Mouse (Mus musculus): ENCODE results near the gene Vmn1r18. TPM values are rescaled to one million over a fixed set of nuclear protein-coding genes. Genes with fewer than 3 reads are reported as not detected.
"Not testable (repeated sequence)": the region's sequence is repeated elsewhere in the genome, so short reads cannot be mapped to it uniquely, and the experiment has no call there.

The Vmn1r18 gene
- polyA plus RNA-seq (2012; rRNA removed) (not detected in 2 replicates), polyA plus RNA-seq (2014; fragmentation: Nextera tagmentation; extraction: Ambion mirVana) (not detected in 2 replicates)

DNA sequence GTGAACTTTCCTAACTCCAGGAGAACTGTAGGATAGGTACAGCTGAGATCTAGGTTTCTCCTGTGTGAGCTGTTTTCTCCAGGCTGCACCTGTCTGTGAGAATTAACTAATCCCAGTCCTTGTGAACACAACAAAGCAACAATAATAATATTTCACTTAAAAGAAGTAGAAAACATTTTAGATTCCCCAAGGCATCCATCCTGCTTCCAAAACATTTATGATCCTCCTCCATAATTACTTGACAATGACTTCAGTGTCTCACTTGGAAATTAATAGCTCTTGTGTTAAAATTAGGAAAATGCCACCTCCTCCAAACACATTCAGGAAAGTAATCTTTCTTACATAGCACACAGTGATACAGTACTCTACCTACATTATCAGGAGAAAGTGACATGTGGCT, at the start of gene Vmn1r18:
Gene Vmn1r18, minus strand, starts transcription at position 101 of the 400 bp plus-strand sequence.
- Histone ChIP-seq H3K9ac (replicated peaks) (no peak within 1 kb of the TSS), H3K36me3 (replicated peaks; ENCODE audit: control insufficient read depth, insufficient read depth, low read depth) (no peaks in the 10 kb centered on the region), H3K4me1 (replicated peaks; ENCODE audit: control insufficient read depth in 2 of 2, insufficient read depth in 2 of 2, low read length in 1 of 2) (no peaks in the 10 kb centered on the region), H3K4me2 (ENCODE audit: low read depth) (no peak within 1 kb of the TSS), H3K4me3 (ENCODE audit: insufficient read depth in 1 of 2, low read depth in 2 of 2, low read length in 2 of 2) (no peak within 1 kb of the TSS), H3K27me3 (ENCODE audit: control insufficient read depth, insufficient read depth, low read length) (no peaks in the 10 kb centered on the region), H3K9me3 (ENCODE audit: control insufficient read depth, low read length) (no peaks in the 10 kb centered on the region), H3K27ac (no peak within 1 kb of the TSS)
- TF ChIP-seq CTCF (IDR thresholded peaks at IDR 0.05; ENCODE audit: low read depth) = no peak
- TF ChIP-seq EP300 (IDR thresholded peaks at IDR 0.05; ENCODE audit: low read depth) = no peak
- DNase-seq (ENCODE audit: low read depth in 3 of 3, low spot score in 3 of 3) (no peak), ATAC-seq (ENCODE audit: insufficient read depth) (no peak)

- DNase-seq (ENCODE audit: low read depth in 3 of 3, low spot score in 3 of 3) = no peak
- no peak for ATAC-seq (ENCODE audit: insufficient read depth)
- H3K4me3 ChIP-seq (ENCODE audit: insufficient read depth in 1 of 2, low read depth in 2 of 2, low read length in 2 of 2) = no peak overlapping the region
Observed at GRCm38 (mm10) chr6:57431196-57431595, 35.6 kb upstream of the Vmn1r18 start.

GRCm38 (mm10) chr6:57428630-57429029, 33.0 kb upstream of the Vmn1r18 start, which contains the start of gene Vmn1r20:
Gene Vmn1r20 (plus strand): TSS chr6:57428930.
- Histone ChIP-seq H3K36me3 (replicated peaks; ENCODE audit: control insufficient read depth, insufficient read depth, low read depth) (no peaks in the 10 kb centered on the region), H3K9me3 (ENCODE audit: control insufficient read depth, low read length) (no peaks in the 10 kb centered on the region), H3K27me3 (ENCODE audit: control insufficient read depth, insufficient read depth, low read length) (no peaks in the 10 kb centered on the region), H3K4me2 (ENCODE audit: low read depth) (no peak within 1 kb of the TSS), H3K9ac (replicated peaks) (no peak within 1 kb of the TSS), H3K4me1 (replicated peaks; ENCODE audit: control insufficient read depth in 2 of 2, insufficient read depth in 2 of 2, low read length in 1 of 2) (no peaks in the 10 kb centered on the region), H3K4me3 (ENCODE audit: insufficient read depth in 1 of 2, low read depth in 2 of 2, low read length in 2 of 2) (no peak within 1 kb of the TSS), H3K27ac (no peak within 1 kb of the TSS)
- WGBS (ENCODE audit: insufficient replicate concordance) = 44% methylated on average over 1 of the region's 1 CpGs
- DNase-seq (ENCODE audit: low read depth in 3 of 3, low spot score in 3 of 3) (no peak), ATAC-seq (ENCODE audit: insufficient read depth) (no peak)
- TF ChIP-seq EP300 (IDR thresholded peaks at IDR 0.05; ENCODE audit: low read depth) (no peak), CTCF (IDR thresholded peaks at IDR 0.05; ENCODE audit: low read depth) (no peak)

More at GRCm38 (mm10) chr6:57431196-57431595, 35.6 kb upstream of the Vmn1r18 start:
- H3K36me3 ChIP-seq (replicated peaks; ENCODE audit: control insufficient read depth, insufficient read depth, low read depth) = no peaks in the 10 kb centered on the region
- H3K4me1 ChIP-seq (replicated peaks; ENCODE audit: control insufficient read depth in 2 of 2, insufficient read depth in 2 of 2, low read length in 1 of 2) = no peaks in the 10 kb centered on the region
- H3K9ac ChIP-seq (replicated peaks) = no peak overlapping the region
- WGBS (ENCODE audit: insufficient replicate concordance) = 40% methylated on average over 1 of the region's 1 CpGs
- no peaks in the 10 kb centered on the region for H3K27me3 ChIP-seq (ENCODE audit: control insufficient read depth, insufficient read depth, low read length)
- no peak overlapping the region for H3K4me2 ChIP-seq (ENCODE audit: low read depth)
- no peak for TF ChIP-seq CTCF (IDR thresholded peaks at IDR 0.05; ENCODE audit: low read depth)
- no peak for TF ChIP-seq EP300 (IDR thresholded peaks at IDR 0.05; ENCODE audit: low read depth)
- no peaks in the 10 kb centered on the region for H3K9me3 ChIP-seq (ENCODE audit: control insufficient read depth, low read length)
- no peak overlapping the region for H3K27ac ChIP-seq

DNA sequence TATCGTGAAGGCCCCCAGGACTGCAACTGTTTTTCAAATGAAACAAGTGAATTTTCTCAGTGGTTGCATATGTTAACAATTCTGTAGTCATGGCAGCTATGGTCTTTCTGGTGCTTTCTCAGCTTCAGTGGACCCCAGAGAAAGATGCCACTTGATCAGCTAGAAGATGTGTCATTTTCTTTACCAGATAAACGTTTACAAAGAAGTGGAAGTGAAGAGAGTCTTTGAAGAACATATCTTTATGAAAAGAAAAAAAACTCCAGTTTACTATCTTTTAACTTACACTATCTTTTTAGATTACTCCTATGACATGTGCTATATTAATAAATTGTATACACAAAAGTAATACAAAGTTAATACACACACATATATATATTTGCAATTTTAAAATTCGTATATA, 7.9 kb upstream of the Vmn1r18 start, which contains the start of gene Vmn1r19:
Gene Vmn1r19, plus strand, starts transcription at position 301 of the 400 bp plus-strand sequence.
- not testable (repeated sequence) for H3K9me3 ChIP-seq (ENCODE audit: control insufficient read depth, low read length); H3K4me1 ChIP-seq (replicated peaks; ENCODE audit: control insufficient read depth in 2 of 2, insufficient read depth in 2 of 2, low read length in 1 of 2); DNase-seq (ENCODE audit: low read depth in 3 of 3, low spot score in 3 of 3); H3K36me3 ChIP-seq (replicated peaks; ENCODE audit: control insufficient read depth, insufficient read depth, low read depth); H3K27ac ChIP-seq; H3K4me3 ChIP-seq (ENCODE audit: insufficient read depth in 1 of 2, low read depth in 2 of 2, low read length in 2 of 2); ATAC-seq (ENCODE audit: insufficient read depth); H3K9ac ChIP-seq (replicated peaks); H3K27me3 ChIP-seq (ENCODE audit: control insufficient read depth, insufficient read depth, low read length); H3K4me2 ChIP-seq (ENCODE audit: low read depth)
- WGBS (ENCODE audit: insufficient replicate concordance) = 41% methylated on average over 3 of the region's 3 CpGs

DNA sequence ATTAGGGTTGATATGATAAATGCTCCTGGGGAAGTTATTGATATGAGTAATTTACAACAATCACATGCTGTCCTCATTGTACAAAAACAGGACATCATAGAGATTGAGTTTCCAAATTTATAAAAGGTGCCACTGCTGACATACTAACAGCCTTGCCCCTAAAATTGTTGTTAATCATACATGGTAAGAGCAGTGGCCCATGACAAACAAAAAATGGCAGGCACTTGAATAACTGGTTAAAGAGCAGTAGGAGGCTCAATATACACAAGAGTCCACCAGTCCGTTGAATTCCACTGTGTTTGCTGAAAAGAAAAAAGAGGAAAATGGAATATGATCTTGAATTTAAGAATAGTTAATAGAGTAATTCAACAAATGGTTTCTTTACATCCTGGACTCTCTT, 28.1 kb downstream of the Vmn1r18 start:
- DNase-seq (ENCODE audit: low read depth in 3 of 3, low spot score in 3 of 3) (no peak), ATAC-seq (ENCODE audit: insufficient read depth) (no peak)
- TF ChIP-seq EP300 (IDR thresholded peaks at IDR 0.05; ENCODE audit: low read depth) (no peak), CTCF (IDR thresholded peaks at IDR 0.05; ENCODE audit: low read depth) (no peak)
- Histone ChIP-seq H3K4me2 (ENCODE audit: low read depth) (no peak overlapping the region), H3K9me3 (ENCODE audit: control insufficient read depth, low read length) (no peaks in the 10 kb centered on the region), H3K27ac (no peak overlapping the region), H3K9ac (replicated peaks) (no peak overlapping the region), H3K27me3 (ENCODE audit: control insufficient read depth, insufficient read depth, low read length) (no peaks in the 10 kb centered on the region), H3K36me3 (replicated peaks; ENCODE audit: control insufficient read depth, insufficient read depth, low read depth) (no peaks in the 10 kb centered on the region), H3K4me1 (replicated peaks; ENCODE audit: control insufficient read depth in 2 of 2, insufficient read depth in 2 of 2, low read length in 1 of 2) (no peaks in the 10 kb centered on the region), H3K4me3 (ENCODE audit: insufficient read depth in 1 of 2, low read depth in 2 of 2, low read length in 2 of 2) (no peak overlapping the region)
- WGBS (ENCODE audit: insufficient replicate concordance) = 46% methylated on average over 1 of the region's 1 CpGs

- H3K4me2 ChIP-seq (ENCODE audit: low read depth); H3K4me1 ChIP-seq (replicated peaks; ENCODE audit: control insufficient read depth in 2 of 2, insufficient read depth in 2 of 2, low read length in 1 of 2); H3K4me3 ChIP-seq (ENCODE audit: insufficient read depth in 1 of 2, low read depth in 2 of 2, low read length in 2 of 2); DNase-seq (ENCODE audit: low read depth in 3 of 3, low spot score in 3 of 3); H3K9ac ChIP-seq (replicated peaks); H3K27me3 ChIP-seq (ENCODE audit: control insufficient read depth, insufficient read depth, low read length); H3K27ac ChIP-seq; H3K9me3 ChIP-seq (ENCODE audit: control insufficient read depth, low read length); ATAC-seq (ENCODE audit: insufficient read depth); H3K36me3 ChIP-seq (replicated peaks; ENCODE audit: control insufficient read depth, insufficient read depth, low read depth): not testable (repeated sequence)
- 69% methylated on average over 1 of the region's 1 CpGs for WGBS (ENCODE audit: insufficient replicate concordance)
Observed at GRCm38 (mm10) chr6:57365866-57366265, 29.7 kb downstream of the Vmn1r18 start.

Measured in liver, embryonic 14.5 days (tissue).